Mouse (Mus musculus): ENCODE results near the gene Wdr90. TPM values are rescaled to one million over a fixed set of nuclear protein-coding genes. Genes with fewer than 3 reads are reported as not detected.

Wdr90 gene
- polyA plus RNA-seq, 1 experiment from 2014 or later, result 18.2 TPM

DNA sequence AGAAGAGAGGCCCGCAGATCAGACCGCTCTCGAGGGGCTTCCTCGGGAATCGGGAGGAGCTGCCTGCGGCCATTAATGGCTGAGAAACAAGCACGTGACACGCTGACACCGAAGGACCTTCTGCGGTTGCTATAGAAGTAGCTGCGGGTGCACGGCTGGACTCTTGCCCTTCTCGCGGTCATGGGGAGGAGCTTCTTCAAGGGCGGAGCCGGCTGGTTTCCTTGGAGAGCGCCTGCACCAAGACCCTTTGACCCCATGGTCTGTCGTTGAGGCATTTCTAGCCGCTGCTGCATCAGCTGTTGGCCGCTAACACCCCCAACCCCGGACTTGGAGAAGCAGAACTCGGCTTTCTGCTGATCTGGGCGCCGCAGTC is 28.0 kb downstream of the Wdr90 start, which contains the start of gene Stub1:
Stub1 (minus strand) TSS at position 114 of the 373 bp plus-strand sequence.
- H3K4me1 ChIP-seq (replicated peaks; ENCODE audit: control insufficient read depth, insufficient read depth, low read length), result peaks cover 52% of the 10 kb centered on the region
- H3K27me3 ChIP-seq (replicated peaks; ENCODE audit: control insufficient read depth, insufficient read depth, low read length), result no peaks in the 10 kb centered on the region
- H3K27ac ChIP-seq (ENCODE audit: low read depth), result peak within 1 kb of the TSS; percentile 94
- peak within 1 kb of the TSS; percentile 61 for H3K4me3 ChIP-seq (ENCODE audit: low read depth, low read length)
- no peaks in the 10 kb centered on the region for H3K9me3 ChIP-seq (ENCODE audit: control insufficient read depth, low read length)
- ATAC-seq (replicated peaks; ENCODE audit: low FRiP score, low TSS enrichment, low read depth) (peak; percentile 59), DNase-seq (ENCODE audit: low spot score) (no peak)
- peak within 1 kb of the TSS; percentile 69 for H3K9ac ChIP-seq (ENCODE audit: low read length)
- H3K36me3 ChIP-seq (ENCODE audit: control insufficient read depth, insufficient read depth, low read length), result peaks cover 35% of the 10 kb centered on the region
- under 1% methylated on average over 24 of the region's 24 CpGs for WGBS
- peak within 1 kb of the TSS; percentile 97 for H3K4me2 ChIP-seq (ENCODE audit: low read length)

DNA sequence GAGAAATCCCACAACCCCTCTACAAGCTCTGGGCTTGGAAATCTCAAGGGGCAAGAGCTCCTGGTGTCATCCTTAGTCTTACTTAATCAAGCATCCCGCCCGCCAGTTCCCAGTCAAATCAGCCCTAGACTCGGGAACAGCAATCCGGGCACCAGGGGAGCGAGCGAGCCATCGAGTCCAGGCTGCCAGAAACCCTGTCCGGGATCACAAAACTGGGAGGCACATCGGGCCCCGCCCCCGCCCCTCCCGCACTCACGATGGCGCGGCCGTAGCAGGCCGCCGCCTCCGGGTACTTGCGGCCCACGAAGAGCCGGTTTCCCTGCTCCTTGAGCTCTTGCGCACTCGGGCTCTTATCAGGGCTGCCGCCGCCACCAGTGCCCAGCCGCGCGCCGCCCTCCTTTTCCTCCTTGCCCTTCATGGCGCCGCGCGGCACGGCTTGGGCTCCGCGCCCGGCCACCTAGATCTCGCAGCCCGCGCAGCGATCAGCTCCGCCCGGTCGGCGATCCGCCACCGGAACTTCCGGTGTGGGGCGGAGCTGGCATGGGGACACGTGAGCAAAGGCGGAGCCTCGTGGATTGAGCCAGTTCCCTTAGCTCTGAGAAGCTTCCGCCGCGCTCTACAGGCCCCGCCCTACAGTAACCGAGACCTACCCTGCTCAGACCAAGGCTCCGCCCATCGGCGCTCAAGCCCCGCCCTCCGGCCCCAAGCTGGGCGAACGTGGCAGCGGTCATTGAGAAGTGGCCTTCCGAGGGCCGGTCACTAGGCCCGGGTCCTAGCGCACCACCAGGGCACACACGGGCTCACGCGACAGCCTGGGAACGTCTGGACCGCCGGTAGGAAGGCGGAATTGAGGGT is 28.6 kb downstream of the Wdr90 start:
- Histone ChIP-seq H3K4me2 (ENCODE audit: low read length) (peak overlapping the region; percentile 97), H3K9ac (ENCODE audit: low read length) (peak overlapping the region; percentile 69), H3K27ac (ENCODE audit: low read depth) (peak overlapping the region; percentile 94), H3K9me3 (ENCODE audit: control insufficient read depth, low read length) (no peaks in the 10 kb centered on the region), H3K4me1 (replicated peaks; ENCODE audit: control insufficient read depth, insufficient read depth, low read length) (peaks cover 55% of the 10 kb centered on the region), H3K36me3 (ENCODE audit: control insufficient read depth, insufficient read depth, low read length) (peaks cover 34% of the 10 kb centered on the region), H3K4me3 (ENCODE audit: low read depth, low read length) (peak overlapping the region; percentile 61), H3K27me3 (replicated peaks; ENCODE audit: control insufficient read depth, insufficient read depth, low read length) (no peaks in the 10 kb centered on the region)
- peak; percentile 100 for DNase-seq (ENCODE audit: low spot score)
- under 1% methylated on average over 77 of the region's 77 CpGs for WGBS
- ATAC-seq (replicated peaks; ENCODE audit: low FRiP score, low TSS enrichment, low read depth), result peak; percentile 87

- no peak for DNase-seq (ENCODE audit: low spot score)
- Histone ChIP-seq H3K27me3 (replicated peaks; ENCODE audit: control insufficient read depth, insufficient read depth, low read length) (no peaks in the 10 kb centered on the region), H3K4me2 (ENCODE audit: low read length) (peak overlapping the region; percentile 97), H3K9me3 (ENCODE audit: control insufficient read depth, low read length) (no peaks in the 10 kb centered on the region), H3K36me3 (ENCODE audit: control insufficient read depth, insufficient read depth, low read length) (peaks cover 40% of the 10 kb centered on the region), H3K4me3 (ENCODE audit: low read depth, low read length) (peak overlapping the region; percentile 61), H3K4me1 (replicated peaks; ENCODE audit: control insufficient read depth, insufficient read depth, low read length) (peaks cover 51% of the 10 kb centered on the region), H3K9ac (ENCODE audit: low read length) (peak overlapping the region; percentile 68), H3K27ac (ENCODE audit: low read depth) (peak overlapping the region; percentile 94)
- 52% methylated on average over 21 of the region's 21 CpGs for WGBS
- no peak for ATAC-seq (replicated peaks; ENCODE audit: low FRiP score, low TSS enrichment, low read depth)
Measured at GRCm38 (mm10) chr17:25831451-25832281, 29.6 kb downstream of the Wdr90 start.

- Histone ChIP-seq H3K9me3 (ENCODE audit: control insufficient read depth, low read length) (no peaks in the 10 kb centered on the region), H3K4me2 (ENCODE audit: low read length) (peak overlapping the region; percentile 97; the same call in 1 of the 2 replicates), H3K27me3 (replicated peaks; ENCODE audit: control insufficient read depth, insufficient read depth, low read length) (no peaks in the 10 kb centered on the region), H3K9ac (ENCODE audit: low read length) (no peak overlapping the region), H3K36me3 (ENCODE audit: control insufficient read depth, insufficient read depth, low read length) (peaks cover 46% of the 10 kb centered on the region), H3K27ac (ENCODE audit: low read depth) (no peak overlapping the region), H3K4me1 (replicated peaks; ENCODE audit: control insufficient read depth, insufficient read depth, low read length) (peaks cover 44% of the 10 kb centered on the region), H3K4me3 (ENCODE audit: low read depth, low read length) (no peak overlapping the region)
- ATAC-seq (replicated peaks; ENCODE audit: low FRiP score, low TSS enrichment, low read depth) (no peak), DNase-seq (ENCODE audit: low spot score) (no peak)
- 84% methylated on average over 14 of the region's 14 CpGs for whole genome bisulfite sequencing
Measured at GRCm38 (mm10) chr17:25830806-25831431, 30.4 kb downstream of the Wdr90 start.

DNA sequence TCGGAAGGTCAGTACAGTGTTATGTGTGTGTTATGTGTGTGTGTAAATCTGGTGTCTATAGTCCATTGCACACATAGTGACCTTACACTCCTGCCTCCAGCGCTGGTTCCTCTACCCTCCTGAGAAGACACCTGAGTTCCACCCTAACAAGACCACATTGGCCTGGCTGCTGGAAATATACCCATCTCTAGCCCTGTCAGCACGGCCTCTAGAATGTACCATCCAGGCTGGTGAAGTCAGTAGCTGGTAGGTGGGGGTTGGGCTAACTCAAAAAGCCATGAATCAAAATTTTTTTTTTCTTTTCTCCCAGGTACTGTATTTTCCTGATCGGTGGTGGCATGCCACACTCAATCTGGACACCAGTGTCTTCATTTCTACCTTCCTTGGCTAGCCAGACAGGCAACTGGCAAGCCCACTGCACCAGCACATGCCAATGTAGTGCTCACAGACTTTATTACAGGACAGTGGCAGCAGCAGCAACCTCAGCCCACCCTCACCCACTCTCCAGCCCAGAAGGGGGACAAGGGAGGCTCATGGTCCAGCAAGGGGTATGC is 31.0 kb downstream of the Wdr90 start:
- no peak for DNase-seq (ENCODE audit: low spot score)
- no peak overlapping the region; the same call in 1 of the 2 replicates for H3K9ac ChIP-seq (ENCODE audit: low read length)
- H3K9me3 ChIP-seq (ENCODE audit: control insufficient read depth, low read length), result no peaks in the 10 kb centered on the region
- peak overlapping the region; percentile 85 for H3K4me2 ChIP-seq (ENCODE audit: low read length)
- WGBS, result 77% methylated on average over 4 of the region's 4 CpGs
- ATAC-seq (replicated peaks; ENCODE audit: low FRiP score, low TSS enrichment, low read depth), result no peak
- peaks cover 44% of the 10 kb centered on the region for H3K4me1 ChIP-seq (replicated peaks; ENCODE audit: control insufficient read depth, insufficient read depth, low read length)
- H3K4me3 ChIP-seq (ENCODE audit: low read depth, low read length), result no peak overlapping the region
- no peak overlapping the region for H3K27ac ChIP-seq (ENCODE audit: low read depth)
- no peaks in the 10 kb centered on the region for H3K27me3 ChIP-seq (replicated peaks; ENCODE audit: control insufficient read depth, insufficient read depth, low read length)
- H3K36me3 ChIP-seq (ENCODE audit: control insufficient read depth, insufficient read depth, low read length), result peaks cover 49% of the 10 kb centered on the region

DNA sequence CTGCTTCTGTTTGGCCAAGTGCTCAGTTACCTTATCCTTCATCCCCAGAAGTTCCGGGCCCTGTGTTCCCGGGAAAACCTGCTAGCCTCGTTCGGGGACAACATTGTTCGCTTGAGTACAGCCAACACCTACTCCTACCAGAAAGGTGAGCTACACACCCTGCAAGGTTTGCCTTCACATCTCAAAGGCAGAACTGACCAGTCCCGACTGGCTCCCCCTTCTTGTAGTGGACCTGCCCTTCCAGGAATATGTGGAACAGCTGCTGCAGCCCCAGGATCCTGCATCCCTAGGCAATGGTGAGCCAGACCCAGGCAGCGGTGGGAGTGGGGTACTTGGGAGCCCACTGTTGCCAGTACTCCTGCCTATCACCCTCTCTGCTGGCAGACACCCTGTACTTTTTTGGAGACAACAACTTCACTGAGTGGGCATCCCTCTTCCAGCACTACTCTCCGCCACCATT is 31.7 kb downstream of the Wdr90 start:
- no peak for DNase-seq (ENCODE audit: low spot score)
- Histone ChIP-seq H3K27me3 (replicated peaks; ENCODE audit: control insufficient read depth, insufficient read depth, low read length) (no peaks in the 10 kb centered on the region), H3K36me3 (ENCODE audit: control insufficient read depth, insufficient read depth, low read length) (peaks cover 45% of the 10 kb centered on the region), H3K9me3 (ENCODE audit: control insufficient read depth, low read length) (no peaks in the 10 kb centered on the region), H3K4me1 (replicated peaks; ENCODE audit: control insufficient read depth, insufficient read depth, low read length) (peaks cover 47% of the 10 kb centered on the region), H3K27ac (ENCODE audit: low read depth) (peak overlapping the region; percentile 82), H3K4me2 (ENCODE audit: low read length) (peak overlapping the region; percentile 85), H3K9ac (ENCODE audit: low read length) (peak overlapping the region; percentile 68), H3K4me3 (ENCODE audit: low read depth, low read length) (peak overlapping the region; percentile 69)
- WGBS, result 38% methylated on average over 8 of the region's 8 CpGs
- no peak for ATAC-seq (replicated peaks; ENCODE audit: low FRiP score, low TSS enrichment, low read depth)

DNA sequence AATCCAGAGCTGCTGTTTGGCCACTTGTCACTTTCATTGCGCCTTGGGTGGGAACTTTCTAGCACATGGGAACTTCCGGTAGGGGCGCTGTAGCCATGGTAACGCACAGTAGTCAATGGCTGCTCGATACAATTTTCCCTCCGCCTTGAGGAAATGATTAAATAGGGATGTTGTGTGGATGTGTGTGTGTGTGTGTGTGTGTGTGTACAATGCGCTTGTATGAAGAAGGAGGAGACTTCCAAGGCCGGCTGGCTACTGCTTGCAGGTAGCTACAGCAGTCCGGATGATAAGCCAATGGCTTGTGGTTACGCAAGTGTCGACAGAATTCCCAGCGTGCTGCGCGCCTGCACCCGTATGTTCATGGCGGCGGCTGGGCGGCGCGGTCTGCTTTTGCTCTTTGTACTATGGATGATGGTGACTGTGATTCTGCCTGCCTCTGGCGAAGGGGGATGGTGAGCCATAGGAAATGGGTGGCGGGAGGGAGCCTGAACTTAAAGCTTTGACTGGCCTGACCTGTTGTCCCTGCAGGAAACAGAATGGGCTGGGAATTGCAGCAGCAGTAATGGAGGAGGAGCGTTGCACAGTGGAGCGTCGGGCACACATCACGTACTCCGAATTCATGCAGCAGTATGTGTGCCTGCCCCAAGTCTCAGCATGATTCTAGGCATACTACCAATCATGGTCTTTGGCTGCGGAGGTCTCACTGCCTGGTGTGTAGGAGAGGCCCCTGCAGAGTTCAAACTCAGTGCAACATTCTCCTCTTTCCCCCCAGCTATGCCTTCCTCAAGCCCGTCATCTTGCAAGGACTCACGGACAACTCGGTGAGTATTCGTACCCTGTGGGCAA is 32.4 kb downstream of the Wdr90 start, which contains the start of gene Jmjd8:
Jmjd8 (plus strand) TSS at position 156 of the 846 bp plus-strand sequence.
- no peaks in the 10 kb centered on the region for H3K27me3 ChIP-seq (replicated peaks; ENCODE audit: control insufficient read depth, insufficient read depth, low read length)
- H3K4me3 ChIP-seq (ENCODE audit: low read depth, low read length), result peak within 1 kb of the TSS; percentile 69
- H3K4me1 ChIP-seq (replicated peaks; ENCODE audit: control insufficient read depth, insufficient read depth, low read length), result peaks cover 47% of the 10 kb centered on the region
- peak within 1 kb of the TSS; percentile 82 for H3K27ac ChIP-seq (ENCODE audit: low read depth)
- peak within 1 kb of the TSS; percentile 68 for H3K9ac ChIP-seq (ENCODE audit: low read length)
- no peaks in the 10 kb centered on the region for H3K9me3 ChIP-seq (ENCODE audit: control insufficient read depth, low read length)
- DNase-seq (ENCODE audit: low spot score) (peak; percentile 90), ATAC-seq (replicated peaks; ENCODE audit: low FRiP score, low TSS enrichment, low read depth) (peak; percentile 32)
- H3K36me3 ChIP-seq (ENCODE audit: control insufficient read depth, insufficient read depth, low read length), result peaks cover 45% of the 10 kb centered on the region
- peak within 1 kb of the TSS; percentile 85 for H3K4me2 ChIP-seq (ENCODE audit: low read length)
- WGBS, result 1% methylated on average over 32 of the region's 32 CpGs
